Mouse (Mus musculus): ENCODE data around the gene Gm13279.
A peak's percentile ranks its signal among the peaks of the same experiment; 100 is the strongest.
"Not testable (repeated sequence)": the region's sequence is repeated elsewhere in the genome, so short reads cannot be mapped to it uniquely, and the experiment has no call there.

Gm13279 gene

DNA sequence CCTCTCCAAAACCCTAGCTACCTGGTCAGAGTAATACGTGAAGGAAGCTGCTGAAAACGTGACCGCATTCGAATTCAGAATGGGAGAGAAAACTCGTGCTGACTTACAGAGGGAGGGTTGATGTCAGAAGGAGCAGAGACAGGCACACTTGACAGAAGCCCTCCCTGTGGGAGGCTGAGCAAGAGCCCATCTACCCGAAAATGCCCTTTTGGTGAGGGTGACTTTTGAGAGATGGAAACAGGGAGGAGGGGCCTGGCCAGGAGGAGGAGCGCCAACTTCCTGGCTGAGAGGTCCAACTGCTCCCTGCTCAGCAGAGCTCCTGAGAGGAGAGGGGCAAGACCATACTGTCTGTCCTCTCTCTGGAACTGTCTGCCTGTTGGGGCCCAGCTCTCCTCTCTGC lies 2.2 kb downstream of the Gm13279 start, which contains the start of gene Gm13285:
TSS of gene Gm13285 (plus strand) at position 301 of the 400 bp plus-strand sequence.
- not testable (repeated sequence) for DNase-seq

DNA sequence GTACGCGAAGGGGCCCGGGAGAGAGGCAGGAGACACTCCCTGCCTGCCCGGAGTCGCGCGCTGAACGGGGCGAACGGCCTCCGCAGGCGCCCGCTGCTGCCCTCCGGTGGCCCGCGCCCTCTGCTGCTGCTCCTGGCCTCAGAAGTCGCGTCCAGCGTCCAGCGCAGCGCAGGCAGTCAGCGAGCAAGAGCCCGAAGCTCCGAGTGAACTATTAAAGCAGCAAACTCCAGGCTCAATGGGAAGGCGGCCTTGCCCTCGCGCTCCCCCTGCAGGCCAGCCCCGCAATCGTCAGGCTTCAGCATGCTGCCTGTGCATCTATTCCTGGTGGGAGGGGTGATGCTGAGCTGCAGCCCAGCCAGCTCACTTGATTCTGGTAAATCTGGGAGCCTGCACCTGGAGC lies 5.8 kb downstream of the Gm13279 start, which contains the start of gene Gm13287:
TSS of gene Gm13287 (plus strand) at position 301 of the 400 bp plus-strand sequence.
- DNase-seq, result not testable (repeated sequence)

DNA sequence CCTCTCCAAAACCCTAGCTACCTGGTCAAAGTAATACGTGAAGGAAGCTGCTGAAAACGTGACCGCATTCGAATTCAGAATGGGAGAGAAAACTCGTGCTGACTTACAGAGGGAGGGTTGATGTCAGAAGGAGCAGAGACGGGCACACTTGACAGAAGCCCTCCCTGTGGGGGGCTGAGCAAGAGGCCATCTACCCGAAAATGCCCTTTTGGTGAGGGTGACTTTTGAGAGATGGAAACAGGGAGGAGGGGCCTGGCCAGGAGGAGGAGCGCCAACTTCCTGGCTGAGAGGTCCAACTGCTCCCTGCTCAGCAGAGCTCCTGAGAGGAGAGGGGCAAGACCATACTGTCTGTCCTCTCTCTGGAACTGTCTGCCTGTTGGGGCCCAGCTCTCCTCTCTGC lies 8.0 kb downstream of the Gm13279 start, which contains the start of gene Gm13288:
TSS of gene Gm13288 (plus strand) at position 301 of the 400 bp plus-strand sequence.
- DNase-seq, result not testable (repeated sequence)

DNA sequence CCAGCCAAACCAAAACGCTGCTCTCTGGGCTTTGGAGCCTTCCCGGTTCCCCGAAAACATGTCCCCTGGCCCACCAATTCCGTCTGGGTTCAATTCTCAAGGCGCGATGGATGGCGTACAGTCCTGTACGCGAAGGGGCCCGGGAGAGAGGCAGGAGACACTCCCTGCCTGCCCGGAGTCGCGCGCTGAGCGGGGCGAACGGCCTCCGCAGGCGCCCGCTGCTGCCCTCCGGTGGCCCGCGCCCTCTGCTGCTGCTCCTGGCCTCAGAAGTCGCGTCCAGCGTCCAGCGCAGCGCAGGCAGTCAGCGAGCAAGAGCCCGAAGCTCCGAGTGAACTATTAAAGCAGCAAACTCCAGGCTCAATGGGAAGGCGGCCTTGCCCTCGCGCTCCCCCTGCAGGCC lies 8.6 kb downstream of the Gm13279 start:
- not testable (repeated sequence) for DNase-seq

DNA sequence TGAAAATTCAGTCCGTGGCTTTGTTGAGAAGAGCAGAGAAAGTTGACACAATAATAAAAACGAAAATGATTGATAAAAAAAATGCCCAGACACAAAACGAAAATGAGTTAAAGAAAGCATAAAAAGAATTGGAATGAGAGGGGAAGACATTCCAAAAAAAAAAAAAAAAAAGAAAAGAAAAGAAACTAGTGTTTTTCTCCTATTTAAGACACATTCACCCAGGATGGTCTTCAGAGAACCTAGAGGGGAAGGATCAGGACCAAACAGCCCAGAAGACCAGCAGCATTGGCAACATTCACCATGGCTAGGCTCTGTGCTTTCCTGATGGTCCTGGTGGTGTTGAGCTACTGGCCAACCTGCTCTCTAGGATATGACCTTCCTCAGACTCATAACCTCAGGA lies 18.7 kb downstream of the Gm13279 start, which contains the start of gene Ifna7:
TSS of gene Ifna7 (plus strand) at position 301 of the 400 bp plus-strand sequence.
- DNase-seq, result no peak

DNA sequence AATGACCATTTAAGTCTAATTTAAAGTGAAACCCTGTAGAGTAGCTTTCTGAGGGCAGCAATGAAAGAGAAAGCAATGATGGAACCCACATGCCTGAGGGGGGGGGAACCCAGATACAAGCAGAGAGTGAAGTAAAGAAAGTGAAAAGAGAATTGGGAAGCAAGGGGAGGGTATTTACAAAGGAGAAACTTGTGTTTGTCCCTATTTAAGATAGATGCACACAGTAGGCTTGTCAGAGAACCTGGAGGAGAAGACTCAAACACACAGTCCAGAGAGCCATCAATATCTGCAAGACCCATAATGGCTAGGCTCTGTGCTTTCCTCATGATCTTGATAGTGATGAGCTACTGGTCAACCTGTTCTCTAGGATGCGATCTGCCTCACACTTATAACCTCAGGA lies 22.5 kb downstream of the Gm13279 start, which contains the start of gene Ifna11:
TSS of gene Ifna11 (plus strand) at position 301 of the 400 bp plus-strand sequence.
- no peak for DNase-seq

DNA sequence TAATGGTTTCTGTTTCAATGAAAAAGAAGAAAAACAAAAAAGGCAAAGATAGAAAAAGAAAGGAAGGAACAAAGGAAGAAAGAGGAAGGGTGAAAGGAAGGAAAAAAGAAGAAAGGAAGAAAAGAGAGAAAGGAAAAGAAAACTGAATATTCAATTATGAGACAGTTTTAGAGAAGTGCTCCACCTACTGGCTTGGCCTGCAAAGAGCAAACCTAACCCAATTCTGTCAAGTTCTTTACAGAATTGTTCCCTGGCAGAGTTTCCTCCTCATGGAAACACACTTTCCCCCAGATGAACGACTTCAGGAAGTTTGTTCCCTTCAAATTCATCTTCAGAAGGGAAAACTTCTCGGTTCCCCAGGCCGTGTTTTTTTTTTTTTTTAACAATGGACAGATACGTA lies 25.8 kb downstream of the Gm13279 start:
- peak; percentile 48 for DNase-seq

DNA sequence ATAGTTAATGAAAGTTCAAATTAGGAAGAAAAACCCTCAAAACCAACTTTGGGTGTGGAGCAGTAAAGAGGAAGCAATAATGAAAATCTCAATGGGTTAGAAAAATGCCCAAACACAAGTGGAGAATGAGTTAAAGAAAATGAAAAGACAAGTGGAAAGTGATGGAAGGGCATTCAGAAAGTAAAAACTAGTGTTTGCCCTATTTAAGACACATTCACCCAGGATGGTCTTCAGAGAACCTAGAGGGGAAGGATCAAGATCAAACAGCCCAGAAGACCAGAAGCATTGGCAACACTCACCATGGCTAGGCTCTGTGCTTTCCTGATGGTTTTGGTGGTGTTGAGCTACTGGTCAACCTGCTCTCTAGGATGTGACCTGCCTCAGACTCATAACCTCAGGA lies 29.9 kb downstream of the Gm13279 start, which contains the start of gene Ifna6:
TSS of gene Ifna6 (plus strand) at position 301 of the 400 bp plus-strand sequence.
- DNase-seq, result not testable (repeated sequence)

DNA sequence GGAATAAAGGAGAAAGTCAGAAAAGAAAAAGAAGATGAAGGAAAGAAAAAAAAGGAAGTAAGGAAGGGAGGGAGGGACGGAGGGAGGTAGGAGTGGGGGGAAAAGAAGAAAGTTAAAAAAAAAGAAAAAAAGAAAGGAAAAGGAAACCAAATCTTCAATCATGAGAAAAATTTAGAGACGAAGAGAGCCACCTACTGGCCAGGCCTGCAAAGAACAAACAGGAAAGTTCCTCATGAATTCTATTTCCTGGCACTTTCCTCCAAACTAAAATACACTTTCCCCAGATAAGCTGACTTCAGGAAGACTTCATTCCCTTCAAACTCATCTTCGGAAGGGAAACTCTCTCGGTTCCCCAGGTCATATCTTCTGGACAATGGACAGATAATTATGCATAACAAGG lies 33.3 kb downstream of the Gm13279 start:
- DNase-seq, result peak; percentile 26

DNA sequence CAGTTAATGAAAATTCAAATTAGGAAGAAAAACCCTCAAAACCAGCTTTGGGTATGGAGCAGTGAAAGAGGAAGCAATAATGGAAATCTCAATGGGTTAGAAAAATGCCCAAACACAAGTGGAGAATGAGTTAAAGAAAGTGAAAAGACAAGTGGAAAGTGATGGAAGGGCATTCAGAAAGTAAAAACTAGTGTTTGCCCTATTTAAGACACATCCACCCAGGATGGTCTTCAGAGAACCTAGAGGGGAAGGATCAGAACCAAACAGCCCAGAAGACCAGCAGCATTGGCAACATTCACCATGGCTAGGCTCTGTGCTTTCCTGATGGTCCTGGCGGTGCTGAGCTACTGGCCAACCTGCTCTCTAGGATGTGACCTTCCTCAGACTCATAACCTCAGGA lies 38.0 kb downstream of the Gm13279 start, which contains the start of gene Ifna5:
TSS of gene Ifna5 (plus strand) at position 301 of the 400 bp plus-strand sequence.
- DNase-seq, result not testable (repeated sequence)

DNA sequence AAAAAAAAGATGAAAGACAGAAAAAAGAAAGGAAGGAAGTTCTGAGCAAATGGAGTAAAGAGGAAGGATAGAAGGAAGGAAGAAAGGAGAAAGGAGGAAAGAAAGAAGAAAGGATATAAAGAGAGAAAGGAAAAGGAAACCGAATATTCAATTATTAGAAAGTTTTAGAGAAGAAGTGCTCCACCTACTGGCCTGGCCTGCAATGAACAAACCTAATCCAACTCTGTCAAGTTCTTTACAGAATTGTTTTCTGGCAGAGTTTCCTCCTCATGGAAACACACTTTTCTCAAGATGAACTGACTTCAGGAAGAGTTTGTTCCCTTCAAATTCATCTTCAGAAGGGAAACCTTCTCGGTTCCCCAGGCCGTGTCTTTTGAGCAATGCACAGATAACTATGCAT lies 41.6 kb downstream of the Gm13279 start:
- peak; percentile 14 for DNase-seq

DNA sequence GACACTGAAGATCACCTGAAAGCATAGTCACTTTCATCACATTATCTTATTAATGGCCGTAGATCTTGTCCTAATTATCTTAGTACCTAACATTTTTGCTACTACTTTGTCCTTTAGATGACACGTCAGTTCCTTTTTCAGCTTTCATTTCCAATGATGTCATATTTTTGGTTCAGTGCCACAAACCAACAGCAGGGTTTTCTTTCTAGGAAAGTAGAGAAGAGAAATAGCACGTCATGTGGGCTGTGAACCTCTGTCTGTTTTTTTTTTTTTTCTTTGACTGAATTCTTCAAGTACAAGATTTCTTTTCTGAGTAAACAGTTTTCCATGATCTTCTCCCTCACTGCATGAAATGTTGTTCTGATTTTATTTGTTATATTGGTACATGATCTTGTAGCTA lies 42.9 kb downstream of the Gm13279 start:
- DNase-seq, result no peak

DNA sequence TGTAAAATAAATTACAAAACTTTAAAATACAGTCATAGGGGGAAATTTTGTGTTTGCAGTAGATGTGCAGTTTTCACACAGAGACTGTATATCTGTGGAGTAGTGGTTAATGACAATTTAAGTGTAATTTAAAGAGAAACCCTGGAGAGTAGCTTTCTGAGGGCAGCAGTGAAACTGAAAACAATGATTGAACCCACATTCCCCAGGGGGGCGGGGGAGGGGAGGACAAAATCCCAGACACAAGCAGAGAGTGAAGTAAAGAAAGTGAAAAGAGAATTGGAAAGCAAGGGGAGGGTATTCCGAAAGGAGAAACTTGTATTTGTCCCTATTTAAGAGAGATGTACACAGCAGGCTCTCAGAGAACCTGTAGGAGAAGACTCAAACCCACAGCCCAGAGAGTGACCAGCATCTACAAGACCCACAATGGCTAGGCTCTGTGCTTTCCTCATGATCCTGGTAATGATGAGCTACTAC lies 44.3 kb downstream of the Gm13279 start, which contains the start of gene Ifna4:
TSS of gene Ifna4 (plus strand) at position 424 of the 474 bp plus-strand sequence.
- no peak for DNase-seq

DNA sequence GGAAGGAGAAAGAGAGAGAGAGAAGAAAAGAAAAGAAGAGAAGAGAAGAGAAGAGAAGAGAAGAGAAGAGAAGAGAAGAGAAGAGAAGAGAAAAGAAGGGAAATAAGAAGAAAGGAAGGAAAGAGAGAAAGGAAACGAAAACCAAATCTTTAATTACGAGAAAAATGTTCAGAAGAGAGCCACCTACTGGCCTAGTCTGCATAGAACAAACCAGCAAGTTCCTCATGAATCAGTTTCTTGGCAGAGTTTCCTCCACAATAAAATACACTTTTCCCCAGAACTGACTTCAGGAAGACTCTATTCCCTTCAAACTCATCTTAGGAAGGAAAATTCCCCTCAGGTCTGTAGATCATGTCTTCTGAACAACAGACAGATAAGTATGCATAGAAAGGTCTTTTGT lies 48.1 kb downstream of the Gm13279 start:
- DNase-seq, result no peak
